In genomic region chr12:12738631-12739331, GRCm38 (mm10) we compare ENCODE assay signal across 9 mouse cellular contexts.
A peak's percentile ranks its signal among the peaks of the same experiment; 100 is the strongest.
DNase-seq lines count a peak whose midpoint lies in the region; ATAC-seq and TF ChIP-seq lines count a peak whose summit lies in the region.
"Had no signal": no experiment of that assay in that cellular context is flagged by ENCODE, and none has a peak within 500 bp of the region (broad histone marks: within the 10 kb centered on the region; RNA-seq: fewer than 3 reads in every experiment).

No protein-coding gene starts in this region.

- DNase-seq in embryo, embryonic 10 days (ENCODE audit: low spot score) = peak; percentile 15
- DNase-seq in embryo, embryonic 9.5 days (ENCODE audit: extremely low spot score) = no peak
- DNase-seq in lung, postnatal 0 days (ENCODE audit: low spot score) = peak; percentile 35
- DNase-seq in lung, postnatal 25 days (ENCODE audit: low spot score) = no peak
- DNase-seq in forebrain, embryonic 10.5 days (ENCODE audit: extremely low spot score, low spot score) = peak; percentile 41
- no peak for DNase-seq in cerebellum, postnatal 14 days
- no peak for DNase-seq in right cerebral cortex, postnatal 25 days
- DNase-seq: gastrocnemius, postnatal 36 days had no signal

- no peak for TF ChIP-seq CTCF in lung, postnatal 0 days (IDR thresholded peaks at IDR 0.05)

- no peak overlapping the region for H3K27ac ChIP-seq in lung, postnatal 0 days (ENCODE audit: low read length)
- H3K27ac ChIP-seq in forebrain, embryonic 10.5 days = peak overlapping the region; percentile 80
- H3K27ac ChIP-seq in limb, embryonic 13.5 days = peak overlapping the region; percentile 17; the same call in 1 of the 2 replicates

- ATAC-seq in lung, postnatal 0 days = no peak
- peak; percentile 62; the same call in 1 of the 2 replicates for ATAC-seq in limb, embryonic 13.5 days (ENCODE audit: low FRiP score, low read depth)

- H3K9ac ChIP-seq in lung, postnatal 0 days (replicated peaks; ENCODE audit: low read depth) = no peak overlapping the region
- no peak overlapping the region for H3K9ac ChIP-seq in limb, embryonic 13.5 days

- no peaks in the 10 kb centered on the region for H3K36me3 ChIP-seq in lung, postnatal 0 days (ENCODE audit: insufficient read depth, low read length)
- H3K36me3 ChIP-seq in forebrain, embryonic 10.5 days (replicated peaks) = no peaks in the 10 kb centered on the region
- no peaks in the 10 kb centered on the region for H3K36me3 ChIP-seq in limb, embryonic 13.5 days

- H3K27me3 ChIP-seq in lung, postnatal 0 days (replicated peaks; ENCODE audit: insufficient read depth, low read length) = no peaks in the 10 kb centered on the region
- peaks cover 21% of the 10 kb centered on the region; the same call in 1 of the 2 replicates for H3K27me3 ChIP-seq in forebrain, embryonic 10.5 days (ENCODE audit: poor library complexity, severe bottlenecking)
- no peaks in the 10 kb centered on the region for H3K27me3 ChIP-seq in limb, embryonic 13.5 days

- TF ChIP-seq EP300 in lung, postnatal 0 days (IDR thresholded peaks at IDR 0.05) = no peak; the same call in 1 of the 2 replicates

- no peak overlapping the region for H3K4me2 ChIP-seq in lung, postnatal 0 days (replicated peaks; ENCODE audit: low read depth, low read length)
- H3K4me2 ChIP-seq in limb, embryonic 13.5 days (replicated peaks) = peak overlapping the region; percentile 5; the same call in 1 of the 2 replicates

- WGBS in lung, postnatal 0 days = 19% methylated on average over 12 of the region's 12 CpGs
- WGBS in forebrain, embryonic 10.5 days = 38% methylated on average over 12 of the region's 12 CpGs
- 12% methylated on average over 12 of the region's 12 CpGs for WGBS in limb, embryonic 13.5 days

- H3K9me3 ChIP-seq in lung, postnatal 0 days (ENCODE audit: low read length) = no peaks in the 10 kb centered on the region
- peaks cover 7% of the 10 kb centered on the region; the same call in 1 of the 2 replicates for H3K9me3 ChIP-seq in forebrain, embryonic 10.5 days
- no peaks in the 10 kb centered on the region for H3K9me3 ChIP-seq in limb, embryonic 13.5 days

- H3K4me1 ChIP-seq in lung, postnatal 0 days (ENCODE audit: insufficient read depth, low read depth, low read length) = no peaks in the 10 kb centered on the region
- H3K4me1 ChIP-seq in forebrain, embryonic 10.5 days = peaks cover 30% of the 10 kb centered on the region
- peaks cover 15% of the 10 kb centered on the region for H3K4me1 ChIP-seq in limb, embryonic 13.5 days

- H3K4me3 ChIP-seq in lung, postnatal 0 days (ENCODE audit: low read depth, low read length) = no peak overlapping the region
- H3K4me3 ChIP-seq in forebrain, embryonic 10.5 days = no peak overlapping the region
- H3K4me3 ChIP-seq in limb, embryonic 13.5 days = no peak overlapping the region

Comparison
In these comparisons a context has a peak if more than half of its experiments do, and no peak if none do; other contexts are left out.
1. DNase-seq: peak in embryo, embryonic 10 days (single experiment), lung, postnatal 0 days (single experiment) and forebrain, embryonic 10.5 days (single experiment); none in embryo, embryonic 9.5 days (single experiment), lung, postnatal 25 days (single experiment), cerebellum, postnatal 14 days (0 of 2) and right cerebral cortex, postnatal 25 days (single experiment).